Mouse (Mus musculus): ENCODE results near the gene Gpm6a. TPM values are rescaled to one million over a fixed set of nuclear protein-coding genes. Genes with fewer than 3 reads are reported as not detected.
A peak's percentile ranks its signal among the peaks of the same experiment; 100 is the strongest.
"Not testable (repeated sequence)": the region's sequence is repeated elsewhere in the genome, so short reads cannot be mapped to it uniquely, and the experiment has no call there.

Gene Gpm6a
- polyA plus RNA-seq, 1 experiment from 2014 or later, result 207 TPM

- peaks cover 5% of the 10 kb centered on the region for H3K4me1 ChIP-seq
- peak; percentile 80 for ATAC-seq (ENCODE audit: low FRiP score)
- no peaks in the 10 kb centered on the region for H3K27me3 ChIP-seq
- 17% methylated on average over 10 of the region's 10 CpGs for WGBS
- no peak overlapping the region for H3K4me3 ChIP-seq (replicated peaks)
- no peaks in the 10 kb centered on the region for H3K9me3 ChIP-seq
- H3K4me2 ChIP-seq, result peak overlapping the region; percentile 48
- no peaks in the 10 kb centered on the region for H3K36me3 ChIP-seq (replicated peaks)
- no peak overlapping the region for H3K9ac ChIP-seq
- H3K27ac ChIP-seq, result peak overlapping the region; percentile 84
Observed at GRCm38 (mm10) chr8:55025851-55026660, 71.4 kb downstream of the Gpm6a start.

DNA sequence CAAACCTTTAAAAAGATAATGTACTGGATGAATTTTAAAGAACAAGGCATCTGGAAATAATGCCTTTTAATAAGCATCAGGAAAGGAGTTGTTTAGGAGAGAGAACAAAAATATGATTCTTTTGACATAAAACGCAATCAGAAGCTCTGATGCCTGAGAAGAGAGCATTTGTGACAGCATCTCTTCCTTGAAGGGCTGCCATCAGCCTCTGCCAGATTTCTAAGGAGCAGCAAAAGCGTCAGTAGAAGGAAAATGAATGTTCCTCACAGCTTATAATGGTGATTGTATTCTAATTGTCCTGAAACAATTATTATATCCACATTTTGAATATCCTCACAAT is 72.0 kb downstream of the Gpm6a start:
- H3K4me3 ChIP-seq (replicated peaks), result no peak overlapping the region
- WGBS, result 32% methylated on average over 2 of the region's 2 CpGs
- no peaks in the 10 kb centered on the region for H3K9me3 ChIP-seq
- H3K9ac ChIP-seq, result no peak overlapping the region
- H3K4me1 ChIP-seq, result peaks cover 5% of the 10 kb centered on the region
- ATAC-seq (ENCODE audit: low FRiP score), result no peak
- H3K27me3 ChIP-seq, result no peaks in the 10 kb centered on the region
- H3K27ac ChIP-seq, result peak overlapping the region; percentile 84
- H3K36me3 ChIP-seq (replicated peaks), result no peaks in the 10 kb centered on the region
- peak overlapping the region; percentile 48 for H3K4me2 ChIP-seq

- Histone ChIP-seq H3K36me3 (replicated peaks) (no peaks in the 10 kb centered on the region), H3K27ac (no peak overlapping the region), H3K4me2 (no peak overlapping the region), H3K4me3 (replicated peaks) (no peak overlapping the region), H3K27me3 (no peaks in the 10 kb centered on the region), H3K4me1 (peaks cover 5% of the 10 kb centered on the region), H3K9ac (no peak overlapping the region), H3K9me3 (no peaks in the 10 kb centered on the region)
- no peak for ATAC-seq (ENCODE audit: low FRiP score)
- WGBS, result 95% methylated on average over 2 of the region's 2 CpGs
Observed at GRCm38 (mm10) chr8:55028371-55028770, 73.7 kb downstream of the Gpm6a start.

- Histone ChIP-seq H3K27ac (no peak overlapping the region), H3K4me2 (no peak overlapping the region), H3K27me3 (no peaks in the 10 kb centered on the region), H3K4me1 (peaks cover 15% of the 10 kb centered on the region), H3K9me3 (no peaks in the 10 kb centered on the region), H3K4me3 (replicated peaks) (no peak overlapping the region), H3K9ac (no peak overlapping the region), H3K36me3 (replicated peaks) (no peaks in the 10 kb centered on the region)
- ATAC-seq (ENCODE audit: low FRiP score), result no peak
Observed at GRCm38 (mm10) chr8:55031099-55031498, 76.5 kb downstream of the Gpm6a start.

DNA sequence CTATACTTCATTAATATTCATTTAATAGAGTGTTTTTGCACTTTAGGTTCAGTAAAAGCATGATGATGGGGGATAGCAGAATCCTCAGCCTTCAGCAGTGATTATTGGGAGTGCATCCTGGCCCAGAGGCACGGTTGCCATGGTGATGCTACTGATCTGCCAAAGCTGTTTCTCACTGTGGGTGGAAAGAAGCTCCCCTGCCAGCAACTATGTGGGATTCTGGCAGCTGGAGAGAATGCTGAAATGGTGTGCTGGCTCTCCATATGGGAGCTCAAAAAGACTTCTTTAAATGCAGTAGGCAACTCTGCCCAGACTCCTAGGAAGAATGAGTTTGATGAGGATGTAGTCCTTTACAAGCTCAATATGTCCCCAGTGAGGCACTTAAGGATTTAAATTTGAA is 79.7 kb downstream of the Gpm6a start:
- Histone ChIP-seq H3K9ac (no peak overlapping the region), H3K27ac (peak overlapping the region; percentile 84), H3K4me1 (peaks cover 13% of the 10 kb centered on the region), H3K27me3 (no peaks in the 10 kb centered on the region), H3K4me3 (replicated peaks) (no peak overlapping the region), H3K4me2 (no peak overlapping the region), H3K36me3 (replicated peaks) (no peaks in the 10 kb centered on the region), H3K9me3 (no peaks in the 10 kb centered on the region)
- 3% methylated on average over 1 of the region's 1 CpGs for WGBS
- peak; percentile 95 for ATAC-seq (ENCODE audit: low FRiP score)

DNA sequence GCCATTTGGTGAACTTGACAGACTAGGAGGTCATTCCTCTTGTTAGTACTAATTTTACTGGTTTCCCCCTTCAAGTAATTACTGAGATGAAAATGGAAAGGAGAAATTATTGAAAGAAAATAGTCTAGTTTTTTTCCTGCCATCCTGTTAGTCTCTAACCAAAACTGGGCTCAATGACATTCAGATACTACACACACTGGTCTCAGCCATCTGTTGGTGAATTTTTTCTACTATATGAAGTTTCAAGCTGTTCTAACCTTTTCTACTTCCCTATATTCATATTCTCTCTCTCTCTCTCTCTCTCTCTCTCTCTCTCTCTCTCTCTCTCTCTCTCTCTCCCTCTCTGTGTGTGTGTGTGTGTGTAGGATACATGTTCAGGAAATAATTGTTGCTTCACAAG is 80.8 kb downstream of the Gpm6a start:
- no peaks in the 10 kb centered on the region for H3K27me3 ChIP-seq
- no peak overlapping the region for H3K4me2 ChIP-seq
- no peak for ATAC-seq (ENCODE audit: low FRiP score)
- H3K9me3 ChIP-seq, result no peaks in the 10 kb centered on the region
- H3K4me1 ChIP-seq, result peaks cover 13% of the 10 kb centered on the region
- H3K9ac ChIP-seq, result no peak overlapping the region
- H3K4me3 ChIP-seq (replicated peaks), result no peak overlapping the region
- peak overlapping the region; percentile 84 for H3K27ac ChIP-seq
- H3K36me3 ChIP-seq (replicated peaks), result no peaks in the 10 kb centered on the region

GRCm38 (mm10) chr8:55042955-55043354 is 88.3 kb downstream of the Gpm6a start:
- Histone ChIP-seq H3K4me1 (no peaks in the 10 kb centered on the region), H3K36me3 (replicated peaks) (no peaks in the 10 kb centered on the region), H3K9ac (no peak overlapping the region), H3K4me3 (replicated peaks) (no peak overlapping the region), H3K9me3 (no peaks in the 10 kb centered on the region), H3K27me3 (no peaks in the 10 kb centered on the region), H3K27ac (no peak overlapping the region), H3K4me2 (no peak overlapping the region)
- 74% methylated on average over 1 of the region's 1 CpGs for WGBS
- no peak for ATAC-seq (ENCODE audit: low FRiP score)

GRCm38 (mm10) chr8:55048396-55048795 is 93.8 kb downstream of the Gpm6a start:
- peaks cover 12% of the 10 kb centered on the region for H3K36me3 ChIP-seq (replicated peaks)
- 80% methylated on average over 3 of the region's 3 CpGs for WGBS
- H3K27ac ChIP-seq, result no peak overlapping the region
- H3K27me3 ChIP-seq, result no peaks in the 10 kb centered on the region
- H3K9me3 ChIP-seq, result no peaks in the 10 kb centered on the region
- no peak overlapping the region for H3K4me2 ChIP-seq
- no peak overlapping the region for H3K9ac ChIP-seq
- no peaks in the 10 kb centered on the region for H3K4me1 ChIP-seq
- no peak for ATAC-seq (ENCODE audit: low FRiP score)
- H3K4me3 ChIP-seq (replicated peaks), result no peak overlapping the region

- no peak overlapping the region for H3K27ac ChIP-seq
- H3K9me3 ChIP-seq, result no peaks in the 10 kb centered on the region
- no peak overlapping the region for H3K4me2 ChIP-seq
- WGBS, result 88% methylated on average over 4 of the region's 4 CpGs
- no peaks in the 10 kb centered on the region for H3K27me3 ChIP-seq
- no peak overlapping the region for H3K4me3 ChIP-seq (replicated peaks)
- H3K36me3 ChIP-seq (replicated peaks), result peaks cover 12% of the 10 kb centered on the region
- no peaks in the 10 kb centered on the region for H3K4me1 ChIP-seq
- no peak overlapping the region for H3K9ac ChIP-seq
- no peak for ATAC-seq (ENCODE audit: low FRiP score)
Observed at GRCm38 (mm10) chr8:55049979-55050378, 95.3 kb downstream of the Gpm6a start.

DNA sequence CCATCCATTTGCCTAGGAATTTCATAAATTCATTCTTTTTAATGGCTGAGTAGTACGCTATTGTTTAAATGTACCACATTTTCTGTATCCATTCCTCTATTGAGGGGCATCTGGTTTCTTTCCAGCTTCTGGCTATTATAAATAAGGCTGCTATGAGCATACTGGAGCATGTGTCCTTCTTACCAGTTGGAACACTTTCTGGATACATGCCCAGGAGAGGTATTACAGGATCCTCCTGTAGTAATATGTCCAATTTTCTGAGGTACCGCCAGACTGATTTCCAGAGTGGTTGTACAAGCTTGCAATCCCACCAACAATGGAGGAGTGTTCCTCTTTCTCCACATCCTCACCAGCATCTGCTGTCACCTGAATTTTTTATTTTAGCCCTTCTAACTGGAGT is 114.2 kb downstream of the Gpm6a start:
- H3K27ac ChIP-seq; H3K36me3 ChIP-seq (replicated peaks); H3K27me3 ChIP-seq; ATAC-seq (ENCODE audit: low FRiP score); H3K9me3 ChIP-seq; H3K4me2 ChIP-seq; H3K4me1 ChIP-seq; H3K9ac ChIP-seq; H3K4me3 ChIP-seq (replicated peaks): not testable (repeated sequence)
- 96% methylated on average over 2 of the region's 2 CpGs for WGBS

DNA sequence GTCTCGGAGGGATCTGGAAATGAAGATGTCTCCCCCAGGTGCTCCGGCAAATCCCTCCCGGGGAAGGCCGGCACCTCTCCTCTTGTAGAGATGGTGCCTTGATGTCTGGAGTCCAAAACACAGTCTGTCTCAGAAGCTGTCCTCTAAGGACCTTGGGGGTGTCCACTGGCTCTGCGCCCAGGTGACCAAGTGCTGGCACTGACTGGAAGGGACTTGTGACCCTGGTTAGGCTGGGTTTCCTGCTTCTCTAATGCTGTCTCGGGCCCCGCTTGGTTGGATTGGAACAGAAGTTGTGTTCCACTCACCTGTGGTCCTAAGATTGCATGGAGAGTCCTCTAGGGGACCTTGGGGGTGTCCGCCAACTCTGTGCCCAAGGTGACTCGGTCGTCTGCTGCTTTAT is 118.8 kb downstream of the Gpm6a start:
- Histone ChIP-seq H3K27me3 (no peaks in the 10 kb centered on the region), H3K27ac (no peak overlapping the region), H3K4me1 (no peaks in the 10 kb centered on the region), H3K4me2 (no peak overlapping the region), H3K4me3 (replicated peaks) (no peak overlapping the region), H3K36me3 (replicated peaks) (no peaks in the 10 kb centered on the region), H3K9ac (no peak overlapping the region), H3K9me3 (no peaks in the 10 kb centered on the region)
- WGBS, result 94% methylated on average over 10 of the region's 10 CpGs
- no peak for ATAC-seq (ENCODE audit: low FRiP score)

DNA sequence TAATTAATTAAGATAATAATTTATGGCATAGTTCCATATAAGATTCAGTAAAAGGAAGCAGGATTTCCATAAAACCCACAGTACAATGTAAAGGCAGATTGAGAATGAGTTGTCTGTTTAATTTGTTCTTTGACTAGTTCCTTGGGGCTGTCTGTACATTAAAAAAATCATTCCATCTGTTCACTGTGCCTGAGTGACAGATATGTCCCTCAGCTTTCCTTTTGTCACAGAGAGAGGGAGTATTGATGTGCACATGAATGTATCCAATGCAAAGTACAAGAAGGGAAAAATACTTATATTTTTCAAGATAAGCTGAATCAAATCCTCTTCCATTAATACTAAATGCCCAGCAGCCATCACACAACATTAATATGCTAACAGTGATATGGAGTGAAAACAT is 147.6 kb downstream of the Gpm6a start:
- Histone ChIP-seq H3K36me3 (replicated peaks) (no peaks in the 10 kb centered on the region), H3K9ac (no peak overlapping the region), H3K9me3 (no peaks in the 10 kb centered on the region), H3K27me3 (no peaks in the 10 kb centered on the region), H3K4me3 (replicated peaks) (no peak overlapping the region), H3K27ac (no peak overlapping the region), H3K4me2 (no peak overlapping the region), H3K4me1 (no peaks in the 10 kb centered on the region)
- no peak for ATAC-seq (ENCODE audit: low FRiP score)

DNA sequence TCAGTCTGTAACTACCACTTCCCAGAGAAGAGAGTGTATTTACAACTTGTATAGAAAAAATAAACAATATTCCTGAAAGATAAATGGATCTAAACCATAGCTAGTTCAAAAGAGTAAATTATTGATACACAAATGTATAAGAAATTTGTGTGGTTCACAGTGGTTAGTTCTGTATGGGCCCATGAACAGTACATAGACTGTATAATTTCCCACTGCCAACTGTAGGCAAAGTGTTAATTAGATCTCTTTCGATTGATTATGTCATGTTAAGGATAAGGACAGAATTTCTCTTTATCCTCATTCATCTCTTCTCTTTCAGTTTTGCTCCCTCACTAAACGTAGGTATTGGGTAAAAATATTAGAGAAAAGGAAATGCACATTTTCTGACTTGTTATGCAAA is 148.4 kb downstream of the Gpm6a start:
- Histone ChIP-seq H3K9ac (no peak overlapping the region), H3K27me3 (no peaks in the 10 kb centered on the region), H3K4me2 (no peak overlapping the region), H3K9me3 (no peaks in the 10 kb centered on the region), H3K36me3 (replicated peaks) (no peaks in the 10 kb centered on the region), H3K4me1 (no peaks in the 10 kb centered on the region), H3K27ac (no peak overlapping the region), H3K4me3 (replicated peaks) (no peak overlapping the region)
- no peak for ATAC-seq (ENCODE audit: low FRiP score)
- WGBS, result 80% methylated on average over 2 of the region's 2 CpGs

Measured in forebrain, embryonic 12.5 days (tissue).